Mouse (Mus musculus): ENCODE data around the gene Eif2d. TPM values are rescaled to one million over a fixed set of nuclear protein-coding genes. Genes with fewer than 3 reads are reported as not detected.

The Eif2d gene
- 36.3 and 42.5 TPM in 2 replicates for polyA plus RNA-seq (2015; fragmentation: Nextera tagmentation; extraction: Ambion mirVana)

GRCm38 (mm10) chr1:131153018-131153629 lies at the start of gene Eif2d:
Eif2d (plus strand) TSS chr1:131153181.
- Histone ChIP-seq H3K9me3 (ENCODE audit: low read length) (no peaks in the 10 kb centered on the region), H3K9ac (replicated peaks; ENCODE audit: low read depth) (peak within 1 kb of the TSS; percentile 58), H3K4me3 (ENCODE audit: low read depth, low read length) (peak within 1 kb of the TSS; percentile 68), H3K27me3 (replicated peaks; ENCODE audit: insufficient read depth, low read length) (no peaks in the 10 kb centered on the region), H3K36me3 (ENCODE audit: insufficient read depth, low read length) (no peaks in the 10 kb centered on the region), H3K4me1 (ENCODE audit: insufficient read depth, low read depth, low read length) (peaks cover 8% of the 10 kb centered on the region; the same call in 1 of the 2 replicates), H3K27ac (ENCODE audit: low read length) (peak within 1 kb of the TSS; percentile 62), H3K4me2 (replicated peaks; ENCODE audit: low read depth, low read length) (peak within 1 kb of the TSS; percentile 88)
- DNase-seq (ENCODE audit: low spot score) (peak; percentile 94), ATAC-seq (peak; percentile 100)
- WGBS = under 1% methylated on average over 27 of the region's 27 CpGs
- no peak for TF ChIP-seq CTCF (IDR thresholded peaks at IDR 0.05)
- peak; percentile 56; the same call in 1 of the 2 replicates for TF ChIP-seq EP300 (IDR thresholded peaks at IDR 0.05)

- 61% methylated on average over 10 of the region's 10 CpGs for WGBS
- no peak overlapping the region for H3K4me2 ChIP-seq (replicated peaks; ENCODE audit: low read depth, low read length)
- no peak overlapping the region; the same call in 1 of the 2 replicates for H3K27ac ChIP-seq (ENCODE audit: low read length)
- H3K4me3 ChIP-seq (ENCODE audit: low read depth, low read length) = no peak overlapping the region
- H3K9me3 ChIP-seq (ENCODE audit: low read length) = no peaks in the 10 kb centered on the region
- H3K4me1 ChIP-seq (ENCODE audit: insufficient read depth, low read depth, low read length) = no peaks in the 10 kb centered on the region; the same call in 1 of the 2 replicates
- no peak for TF ChIP-seq CTCF (IDR thresholded peaks at IDR 0.05)
- no peak for TF ChIP-seq EP300 (IDR thresholded peaks at IDR 0.05)
- H3K9ac ChIP-seq (replicated peaks; ENCODE audit: low read depth) = no peak overlapping the region
- no peaks in the 10 kb centered on the region for H3K36me3 ChIP-seq (ENCODE audit: insufficient read depth, low read length)
- DNase-seq (ENCODE audit: low spot score) = no peak
- no peak for ATAC-seq
- H3K27me3 ChIP-seq (replicated peaks; ENCODE audit: insufficient read depth, low read length) = no peaks in the 10 kb centered on the region
Observed at GRCm38 (mm10) chr1:131103776-131104424, 49.1 kb upstream of the Eif2d start.

- Histone ChIP-seq H3K9me3 (ENCODE audit: low read length) (no peaks in the 10 kb centered on the region), H3K27ac (ENCODE audit: low read length) (peak overlapping the region; percentile 88), H3K27me3 (replicated peaks; ENCODE audit: insufficient read depth, low read length) (no peaks in the 10 kb centered on the region), H3K9ac (replicated peaks; ENCODE audit: low read depth) (peak overlapping the region; percentile 19; the same call in 1 of the 2 replicates), H3K4me3 (ENCODE audit: low read depth, low read length) (no peak overlapping the region), H3K4me2 (replicated peaks; ENCODE audit: low read depth, low read length) (no peak overlapping the region), H3K36me3 (ENCODE audit: insufficient read depth, low read length) (no peaks in the 10 kb centered on the region), H3K4me1 (ENCODE audit: insufficient read depth, low read depth, low read length) (peaks cover 3% of the 10 kb centered on the region; the same call in 1 of the 2 replicates)
- 37% methylated on average over 10 of the region's 10 CpGs for WGBS
- TF ChIP-seq EP300 (IDR thresholded peaks at IDR 0.05) (peak; percentile 68), CTCF (IDR thresholded peaks at IDR 0.05) (no peak)
- DNase-seq (ENCODE audit: low spot score) (peak; percentile 94), ATAC-seq (peak; percentile 96)
Observed at GRCm38 (mm10) chr1:131107575-131108308, 45.2 kb upstream of the Eif2d start.

GRCm38 (mm10) chr1:131110525-131111106 lies 42.4 kb upstream of the Eif2d start:
- Histone ChIP-seq H3K27ac (ENCODE audit: low read length) (no peak overlapping the region), H3K9ac (replicated peaks; ENCODE audit: low read depth) (no peak overlapping the region), H3K4me3 (ENCODE audit: low read depth, low read length) (no peak overlapping the region), H3K27me3 (replicated peaks; ENCODE audit: insufficient read depth, low read length) (no peaks in the 10 kb centered on the region), H3K4me1 (ENCODE audit: insufficient read depth, low read depth, low read length) (peaks cover 3% of the 10 kb centered on the region; the same call in 1 of the 2 replicates), H3K4me2 (replicated peaks; ENCODE audit: low read depth, low read length) (no peak overlapping the region), H3K36me3 (ENCODE audit: insufficient read depth, low read length) (no peaks in the 10 kb centered on the region), H3K9me3 (ENCODE audit: low read length) (no peaks in the 10 kb centered on the region)
- 58% methylated on average over 12 of the region's 12 CpGs for WGBS
- ATAC-seq (no peak), DNase-seq (ENCODE audit: low spot score) (peak; percentile 49)
- TF ChIP-seq EP300 (IDR thresholded peaks at IDR 0.05) = no peak
- no peak for TF ChIP-seq CTCF (IDR thresholded peaks at IDR 0.05)

- Histone ChIP-seq H3K4me1 (ENCODE audit: insufficient read depth, low read depth, low read length) (peaks cover 3% of the 10 kb centered on the region; the same call in 1 of the 2 replicates), H3K4me2 (replicated peaks; ENCODE audit: low read depth, low read length) (no peak overlapping the region)
- TF ChIP-seq EP300 (IDR thresholded peaks at IDR 0.05) (peak; percentile 63), CTCF (IDR thresholded peaks at IDR 0.05) (peak; percentile 69)
Observed at GRCm38 (mm10) chr1:131112576-131112975, 40.4 kb upstream of the Eif2d start.

More at GRCm38 (mm10) chr1:131112576-131112975, 40.4 kb upstream of the Eif2d start:
- DNase-seq (ENCODE audit: low spot score) (peak; percentile 95), ATAC-seq (peak; percentile 73)
- WGBS = 17% methylated on average over 6 of the region's 6 CpGs
- H3K27me3 ChIP-seq (replicated peaks; ENCODE audit: insufficient read depth, low read length) = no peaks in the 10 kb centered on the region
- peak overlapping the region; percentile 51 for H3K27ac ChIP-seq (ENCODE audit: low read length)
- H3K9ac ChIP-seq (replicated peaks; ENCODE audit: low read depth) = no peak overlapping the region
- no peaks in the 10 kb centered on the region for H3K36me3 ChIP-seq (ENCODE audit: insufficient read depth, low read length)
- H3K9me3 ChIP-seq (ENCODE audit: low read length) = no peaks in the 10 kb centered on the region
- H3K4me3 ChIP-seq (ENCODE audit: low read depth, low read length) = no peak overlapping the region
